Mouse (Mus musculus) thymus, adult 2 months (tissue): ENCODE measurements around the gene Ankrd28. TPM values are rescaled to one million over a fixed set of nuclear protein-coding genes. Genes with fewer than 3 reads are reported as not detected.
"Not testable (repeated sequence)": the region's sequence is repeated elsewhere in the genome, so short reads cannot be mapped to it uniquely, and the experiment has no call there.

Source experiments
- DNase-seq: peaks from one replicate; pipeline ENCODE4 v3.0.0; 2021
- H3K27ac ChIP-seq: fragments of 200-500 bp; 2 replicates; pipeline ENCODE4 v1.5.1; 2012; ENCODE audit warnings: low read length, control low read depth; ENCODE audit not compliant: control insufficient read depth, insufficient read depth
- H3K27me3 ChIP-seq: fragments of 200-500 bp; 2 replicates; pipeline ENCODE4 v1.6.1; 2012; ENCODE audit warnings: mild to moderate bottlenecking, low read length, moderate library complexity, mixed read lengths; ENCODE audit not compliant: control insufficient read depth, insufficient read depth
- H3K36me3 ChIP-seq: fragments of 200-500 bp; 2 replicates; pipeline ENCODE4 v1.6.1; 2012; ENCODE audit warnings: mild to moderate bottlenecking, low read length, moderate library complexity; ENCODE audit not compliant: control insufficient read depth, insufficient read depth
- H3K4me1 ChIP-seq: fragments of 200-500 bp; replicated peaks from 2 replicates; pipeline ENCODE4 v1.6.1; 2012; ENCODE audit warnings: low read length; ENCODE audit not compliant: control insufficient read depth, insufficient read depth
- H3K4me3 ChIP-seq: fragments of 200-500 bp; 2 replicates; pipeline ENCODE4 v1.5.1; 2012; ENCODE audit warnings: mild to moderate bottlenecking, low read length, control low read depth, moderate library complexity; ENCODE audit not compliant: control insufficient read depth, insufficient read depth
- CTCF ChIP-seq: fragments of 200-500 bp; IDR thresholded peaks from 2 replicates; pipeline ENCODE4 v1.5.1; 2012; ENCODE audit warnings: mild to moderate bottlenecking, control low read depth, low read length, moderate library complexity, borderline replicate concordance; ENCODE audit not compliant: control insufficient read depth, poor library complexity, insufficient read depth; ENCODE audit errors: extremely low read depth
- POLR2A ChIP-seq: fragments of 200-500 bp; IDR thresholded peaks from 2 replicates; pipeline ENCODE4 v1.6.1; 2012; ENCODE audit warnings: mild to moderate bottlenecking, low read length, control low read depth, moderate library complexity; ENCODE audit not compliant: control insufficient read depth, poor library complexity, insufficient read depth; ENCODE audit errors: extremely low read depth
- WGBS: fragments of 180-500 bp; shearing (Covaris S2); methylation state at CpG from one replicate; pipeline ENCODE4 v1.1.7; 2018; 5-methylcytosine and 5-hydroxymethylcytosine counted together
- polyA plus RNA-seq: library from polyadenylated mRNA; depleted of rRNA; stranded (reverse); fragments of >200 nt; gene quantifications from 2 replicates; pipeline ENCODE4 v1.2.3, GENCODE M21; 2012

Ankrd28 gene
- polyA plus RNA-seq, 1 experiment: 20.0 TPM

DNA sequence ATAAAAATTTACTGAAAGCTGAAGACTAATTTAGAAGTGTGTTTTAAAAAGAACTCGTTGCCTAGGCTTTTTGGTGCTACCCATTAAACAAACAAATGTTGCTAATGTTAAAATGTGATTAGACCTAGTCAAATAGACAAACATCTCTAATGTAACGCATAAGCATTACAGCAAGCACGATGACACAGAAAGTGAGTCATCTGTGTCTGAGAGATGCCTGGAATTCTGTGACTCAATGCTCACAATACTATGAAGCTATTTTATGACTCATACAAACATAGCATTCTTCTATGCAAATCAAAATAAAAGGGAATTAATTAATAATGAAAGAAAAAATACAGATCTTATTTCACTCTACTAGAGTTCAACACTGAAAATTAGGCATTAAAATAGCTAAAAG is 61.9 kb downstream of the Ankrd28 start:
- 93% methylated on average over 3 of the region's 3 CpGs for WGBS
- no peak overlapping the region for H3K27ac ChIP-seq
- H3K4me3 ChIP-seq: no peak overlapping the region
- H3K36me3 ChIP-seq: 0 out of 2 replicates have a peak, but pooled peaks cover 2% of the 10 kb centered on the region
- DNase-seq: no peak
- no peaks in the 10 kb centered on the region for H3K27me3 ChIP-seq
- TF ChIP-seq POLR2A: no peak
- no peak for TF ChIP-seq CTCF
- no peaks in the 10 kb centered on the region for H3K4me1 ChIP-seq

DNA sequence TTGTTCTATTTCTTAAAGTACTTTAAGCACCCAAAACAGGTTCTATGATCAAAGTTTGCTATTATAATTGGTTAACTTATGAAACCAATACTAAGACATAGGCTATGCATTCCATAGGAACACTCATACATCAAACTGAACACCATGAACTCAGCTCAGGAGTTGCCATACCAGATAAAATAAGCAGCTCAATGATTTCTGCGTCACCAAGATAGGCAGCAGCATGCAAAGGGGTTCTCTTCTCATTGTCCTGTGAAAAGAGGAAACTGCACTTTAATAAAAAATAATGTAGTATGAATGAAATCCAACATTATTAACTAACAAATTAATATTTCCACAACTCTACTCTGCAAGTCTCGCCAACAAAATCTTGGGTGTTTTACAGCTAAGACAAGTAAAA is 66.4 kb downstream of the Ankrd28 start:
- peaks cover 3% of the 10 kb centered on the region; the same call in 1 of the 2 replicates for H3K4me1 ChIP-seq
- no peaks in the 10 kb centered on the region for H3K27me3 ChIP-seq
- TF ChIP-seq POLR2A: no peak
- no peak for TF ChIP-seq CTCF
- H3K27ac ChIP-seq: no peak overlapping the region
- no peak for DNase-seq
- H3K4me3 ChIP-seq: no peak overlapping the region
- 96% methylated on average over 2 of the region's 2 CpGs for WGBS
- H3K36me3 ChIP-seq: peaks cover 20% of the 10 kb centered on the region

DNA sequence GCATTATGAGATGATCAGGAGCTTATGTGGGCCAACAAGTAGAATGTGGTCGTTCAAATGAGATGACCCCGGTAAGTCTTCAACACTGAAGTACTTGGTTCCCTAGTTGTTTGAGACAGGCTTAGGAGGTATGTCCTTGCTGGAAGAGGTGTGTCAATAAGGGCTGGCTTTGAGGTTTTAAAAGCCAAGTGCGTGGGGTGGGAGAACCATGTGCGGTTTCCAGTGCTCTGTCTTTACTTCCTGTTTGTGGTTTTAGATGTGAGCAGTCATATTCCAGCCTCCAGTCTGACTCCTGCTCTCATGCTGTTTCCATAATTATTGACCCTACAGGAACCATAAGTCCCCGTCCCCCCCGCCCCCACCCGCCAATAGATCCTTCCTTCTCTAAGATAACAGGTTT is 68.7 kb downstream of the Ankrd28 start:
- H3K36me3 ChIP-seq: peaks cover 23% of the 10 kb centered on the region
- H3K27me3 ChIP-seq: no peaks in the 10 kb centered on the region
- no peak for TF ChIP-seq CTCF
- no peak for TF ChIP-seq POLR2A
- H3K27ac ChIP-seq: no peak overlapping the region
- DNase-seq: peak; percentile 18
- 25% methylated on average over 7 of the region's 7 CpGs for WGBS
- peaks cover 3% of the 10 kb centered on the region; the same call in 1 of the 2 replicates for H3K4me1 ChIP-seq
- H3K4me3 ChIP-seq: no peak overlapping the region

DNA sequence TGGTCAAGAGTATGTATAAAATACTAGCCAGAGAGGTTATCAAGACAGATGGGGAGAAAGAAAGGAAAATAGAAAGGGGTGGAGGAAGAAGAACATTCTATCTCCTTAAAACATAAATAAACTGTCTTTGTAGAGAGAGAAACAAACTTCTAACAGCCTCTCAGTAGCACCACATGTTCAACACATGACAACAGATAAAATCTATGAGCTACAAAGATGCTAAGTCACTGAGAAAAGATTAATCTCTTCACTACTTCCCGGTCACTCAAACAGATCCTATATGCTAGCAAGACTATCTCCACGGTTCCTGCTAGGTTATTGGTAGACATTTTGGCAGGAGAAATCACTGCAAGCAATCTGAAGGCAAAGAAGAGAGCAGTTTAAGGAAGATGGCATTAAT is 71.3 kb downstream of the Ankrd28 start:
- H3K27me3 ChIP-seq: no peaks in the 10 kb centered on the region
- no peak overlapping the region for H3K4me3 ChIP-seq
- DNase-seq: no peak
- peaks cover 36% of the 10 kb centered on the region for H3K36me3 ChIP-seq
- 74% methylated on average over 2 of the region's 2 CpGs for WGBS
- H3K4me1 ChIP-seq: peaks cover 3% of the 10 kb centered on the region; the same call in 1 of the 2 replicates
- no peak overlapping the region for H3K27ac ChIP-seq
- TF ChIP-seq POLR2A (no peak), CTCF (no peak)

DNA sequence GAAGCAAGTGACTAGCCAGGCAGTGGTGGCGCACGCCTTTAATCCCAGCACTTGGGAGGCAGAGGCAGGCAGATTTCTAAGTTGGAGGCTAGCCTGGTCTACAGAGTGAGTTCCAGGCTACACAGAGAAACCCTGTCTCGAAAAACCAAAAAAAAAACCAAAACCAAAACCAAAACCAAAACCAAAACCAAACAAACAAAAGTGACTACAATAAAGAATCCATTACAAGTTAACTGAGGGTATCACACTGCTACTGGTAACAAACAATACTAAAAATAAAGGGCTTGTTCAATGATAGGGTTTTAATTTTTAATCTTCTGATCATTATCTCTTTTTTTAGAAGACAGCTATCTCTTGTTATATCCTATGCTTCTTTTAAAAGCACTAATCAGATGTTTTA is 72.0 kb downstream of the Ankrd28 start:
- WGBS: 82% methylated on average over 3 of the region's 3 CpGs
- DNase-seq, H3K27ac ChIP-seq, H3K4me3 ChIP-seq, H3K4me1 ChIP-seq, H3K27me3 ChIP-seq: not testable (repeated sequence)
- H3K36me3 ChIP-seq: peaks cover 32% of the 10 kb centered on the region

DNA sequence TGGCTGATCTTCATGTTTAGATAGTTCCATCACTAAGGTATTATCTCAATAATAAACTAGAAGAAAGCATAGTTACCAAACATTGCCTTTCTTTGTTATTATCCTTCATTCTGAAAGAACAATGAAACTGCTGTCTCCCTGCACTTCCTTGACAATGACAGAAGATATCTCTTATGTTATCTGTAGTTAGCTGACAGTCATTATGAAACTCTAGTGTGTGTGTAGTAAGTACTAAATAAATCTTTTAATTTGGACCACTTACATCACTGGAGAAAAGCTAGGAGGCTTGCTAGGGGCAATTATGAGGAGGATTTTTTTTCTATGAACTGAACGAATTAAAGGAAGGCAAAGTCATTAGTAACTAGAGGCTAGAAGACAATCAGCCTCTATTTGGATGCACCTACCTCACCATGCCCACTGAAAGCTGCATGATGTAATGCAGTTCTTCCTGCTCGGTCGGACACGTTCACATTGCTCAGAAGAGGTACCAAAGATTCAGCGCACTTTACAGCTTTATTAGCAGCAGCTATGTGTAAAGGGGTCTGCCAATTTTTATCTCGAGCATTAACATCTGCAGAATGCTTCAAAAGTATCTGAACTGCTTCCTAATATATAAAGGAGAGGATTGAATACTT is 82.1 kb downstream of the Ankrd28 start:
- 97% methylated on average over 6 of the region's 6 CpGs for WGBS

DNA sequence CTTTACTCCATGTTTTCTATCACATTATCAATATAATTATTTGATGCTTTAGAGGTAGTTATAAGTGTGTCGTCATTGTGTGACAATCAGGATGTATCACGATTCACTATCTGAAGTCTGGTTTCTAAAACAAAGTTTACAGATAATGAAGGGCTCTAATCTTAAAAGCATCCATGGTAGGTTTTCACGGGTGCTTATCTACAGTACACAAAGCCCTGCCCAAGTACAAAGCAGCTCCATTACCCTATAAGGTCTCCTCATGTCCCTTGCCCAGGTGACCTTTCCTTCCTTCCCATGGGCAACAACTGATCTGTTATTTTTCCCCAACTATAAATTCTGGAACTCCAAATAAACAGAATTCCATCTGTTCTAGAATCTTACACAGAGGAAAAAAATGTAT is 87.9 kb downstream of the Ankrd28 start:
- Histone ChIP-seq H3K36me3 (peaks cover 53% of the 10 kb centered on the region), H3K4me3 (no peak overlapping the region), H3K27ac (no peak overlapping the region), H3K27me3 (no peaks in the 10 kb centered on the region), H3K4me1 (no peaks in the 10 kb centered on the region)
- DNase-seq: no peak
- 94% methylated on average over 3 of the region's 3 CpGs for WGBS
- TF ChIP-seq POLR2A (no peak), CTCF (no peak)

More for the DNA sequence above, 82.1 kb downstream of the Ankrd28 start:
- Histone ChIP-seq H3K4me1 (no peaks in the 10 kb centered on the region), H3K27me3 (no peaks in the 10 kb centered on the region), H3K4me3 (no peak overlapping the region), H3K27ac (no peak overlapping the region), H3K36me3 (peaks cover 47% of the 10 kb centered on the region)
- DNase-seq: no peak
- TF ChIP-seq POLR2A (no peak), CTCF (no peak)
